Mouse (Mus musculus): ENCODE measurements at regions not wholly inside any gene's neighbourhood (a gene's known extent, or its start where the extent isn't known, plus 50 kb on each side); places are given as distances from the start of the nearest gene placed in this dataset.

GRCm38 (mm10) chr19:23074602-23075570 is 66.1 kb upstream of the Klf9 start:
- 86% methylated on average over 14 of the region's 14 CpGs for WGBS
- no peaks in the 10 kb centered on the region for H3K4me1 ChIP-seq (ENCODE audit: control insufficient read depth, insufficient read depth, low read length)
- H3K9ac ChIP-seq (replicated peaks; ENCODE audit: low read depth, low read length) = no peak overlapping the region
- H3K9me3 ChIP-seq (ENCODE audit: control insufficient read depth, low read depth, low read length) = no peaks in the 10 kb centered on the region
- no peak overlapping the region for H3K4me3 ChIP-seq (ENCODE audit: low read depth, low read length)
- ATAC-seq (ENCODE audit: insufficient number of reproducible peaks, insufficient read depth, low FRiP score, low read depth) = no peak
- H3K27me3 ChIP-seq (ENCODE audit: control insufficient read depth, insufficient read depth, low read length) = no peaks in the 10 kb centered on the region
- no peaks in the 10 kb centered on the region for H3K36me3 ChIP-seq (ENCODE audit: control insufficient read depth, insufficient read depth, low read length)
- H3K27ac ChIP-seq (ENCODE audit: low read length) = no peak overlapping the region
- H3K4me2 ChIP-seq (replicated peaks; ENCODE audit: low read depth, low read length) = no peak overlapping the region

- no peak for ATAC-seq (ENCODE audit: insufficient number of reproducible peaks, insufficient read depth, low FRiP score, low read depth)
- no peaks in the 10 kb centered on the region for H3K36me3 ChIP-seq (ENCODE audit: control insufficient read depth, insufficient read depth, low read length)
- H3K4me2 ChIP-seq (replicated peaks; ENCODE audit: low read depth, low read length) = no peak overlapping the region
- no peak overlapping the region for H3K27ac ChIP-seq (ENCODE audit: low read length)
- H3K9me3 ChIP-seq (ENCODE audit: control insufficient read depth, low read depth, low read length) = no peaks in the 10 kb centered on the region
- H3K4me1 ChIP-seq (ENCODE audit: control insufficient read depth, insufficient read depth, low read length) = no peaks in the 10 kb centered on the region
- H3K4me3 ChIP-seq (ENCODE audit: low read depth, low read length) = no peak overlapping the region
- no peak overlapping the region for H3K9ac ChIP-seq (replicated peaks; ENCODE audit: low read depth, low read length)
- no peaks in the 10 kb centered on the region for H3K27me3 ChIP-seq (ENCODE audit: control insufficient read depth, insufficient read depth, low read length)
- WGBS = 37% methylated on average over 5 of the region's 5 CpGs
Observed at GRCm38 (mm10) chr19:23075790-23076189, 65.2 kb upstream of the Klf9 start.

- H3K27ac ChIP-seq (ENCODE audit: low read length) = no peak overlapping the region
- no peak overlapping the region for H3K4me3 ChIP-seq (ENCODE audit: low read depth, low read length)
- H3K36me3 ChIP-seq (ENCODE audit: control insufficient read depth, insufficient read depth, low read length) = no peaks in the 10 kb centered on the region
- ATAC-seq (ENCODE audit: insufficient number of reproducible peaks, insufficient read depth, low FRiP score, low read depth) = no peak
- H3K4me2 ChIP-seq (replicated peaks; ENCODE audit: low read depth, low read length) = no peak overlapping the region
- no peaks in the 10 kb centered on the region for H3K9me3 ChIP-seq (ENCODE audit: control insufficient read depth, low read depth, low read length)
- WGBS = 54% methylated on average over 7 of the region's 7 CpGs
- H3K27me3 ChIP-seq (ENCODE audit: control insufficient read depth, insufficient read depth, low read length) = no peaks in the 10 kb centered on the region
- no peak overlapping the region for H3K9ac ChIP-seq (replicated peaks; ENCODE audit: low read depth, low read length)
- no peaks in the 10 kb centered on the region for H3K4me1 ChIP-seq (ENCODE audit: control insufficient read depth, insufficient read depth, low read length)
Observed at GRCm38 (mm10) chr19:23085173-23085660, 55.8 kb upstream of the Klf9 start.

GRCm38 (mm10) chr19:23087575-23087974 is 53.5 kb upstream of the Klf9 start:
- H3K4me1 ChIP-seq (ENCODE audit: control insufficient read depth, insufficient read depth, low read length) = no peaks in the 10 kb centered on the region
- no peak overlapping the region for H3K9ac ChIP-seq (replicated peaks; ENCODE audit: low read depth, low read length)
- H3K27me3 ChIP-seq (ENCODE audit: control insufficient read depth, insufficient read depth, low read length) = no peaks in the 10 kb centered on the region
- no peaks in the 10 kb centered on the region for H3K36me3 ChIP-seq (ENCODE audit: control insufficient read depth, insufficient read depth, low read length)
- H3K9me3 ChIP-seq (ENCODE audit: control insufficient read depth, low read depth, low read length) = no peaks in the 10 kb centered on the region
- H3K27ac ChIP-seq (ENCODE audit: low read length) = no peak overlapping the region
- WGBS = 90% methylated on average over 3 of the region's 3 CpGs
- no peak overlapping the region for H3K4me2 ChIP-seq (replicated peaks; ENCODE audit: low read depth, low read length)
- no peak overlapping the region for H3K4me3 ChIP-seq (ENCODE audit: low read depth, low read length)
- ATAC-seq (ENCODE audit: insufficient number of reproducible peaks, insufficient read depth, low FRiP score, low read depth) = no peak

GRCm38 (mm10) chr19:23089081-23089480 is 51.9 kb upstream of the Klf9 start:
- H3K36me3 ChIP-seq (ENCODE audit: control insufficient read depth, insufficient read depth, low read length) = no peaks in the 10 kb centered on the region
- H3K27me3 ChIP-seq (ENCODE audit: control insufficient read depth, insufficient read depth, low read length) = no peaks in the 10 kb centered on the region
- WGBS = 94% methylated on average over 1 of the region's 1 CpGs
- H3K27ac ChIP-seq (ENCODE audit: low read length) = no peak overlapping the region
- no peak overlapping the region for H3K9ac ChIP-seq (replicated peaks; ENCODE audit: low read depth, low read length)
- H3K4me2 ChIP-seq (replicated peaks; ENCODE audit: low read depth, low read length) = no peak overlapping the region
- H3K4me1 ChIP-seq (ENCODE audit: control insufficient read depth, insufficient read depth, low read length) = no peaks in the 10 kb centered on the region
- no peak for ATAC-seq (ENCODE audit: insufficient number of reproducible peaks, insufficient read depth, low FRiP score, low read depth)
- H3K4me3 ChIP-seq (ENCODE audit: low read depth, low read length) = no peak overlapping the region
- H3K9me3 ChIP-seq (ENCODE audit: control insufficient read depth, low read depth, low read length) = no peaks in the 10 kb centered on the region

GRCm38 (mm10) chr19:23089761-23090514 is 51.1 kb upstream of the Klf9 start:
- no peak for ATAC-seq (ENCODE audit: insufficient number of reproducible peaks, insufficient read depth, low FRiP score, low read depth)
- no peaks in the 10 kb centered on the region for H3K27me3 ChIP-seq (ENCODE audit: control insufficient read depth, insufficient read depth, low read length)
- WGBS = 86% methylated on average over 8 of the region's 8 CpGs
- no peaks in the 10 kb centered on the region for H3K36me3 ChIP-seq (ENCODE audit: control insufficient read depth, insufficient read depth, low read length)
- no peak overlapping the region for H3K4me3 ChIP-seq (ENCODE audit: low read depth, low read length)
- no peak overlapping the region for H3K27ac ChIP-seq (ENCODE audit: low read length)
- no peaks in the 10 kb centered on the region for H3K4me1 ChIP-seq (ENCODE audit: control insufficient read depth, insufficient read depth, low read length)
- H3K9ac ChIP-seq (replicated peaks; ENCODE audit: low read depth, low read length) = no peak overlapping the region
- no peak overlapping the region for H3K4me2 ChIP-seq (replicated peaks; ENCODE audit: low read depth, low read length)
- no peaks in the 10 kb centered on the region for H3K9me3 ChIP-seq (ENCODE audit: control insufficient read depth, low read depth, low read length)
